Mouse (Mus musculus) stomach, embryonic 14.5 days (tissue): ENCODE data around the gene 4930512M02Rik. TPM values are rescaled to one million over a fixed set of nuclear protein-coding genes. Genes with fewer than 3 reads are reported as not detected.
"Not testable (repeated sequence)": the region's sequence is repeated elsewhere in the genome, so short reads cannot be mapped to it uniquely, and the experiment has no call there.

ENCODE experiments used
- ATAC-seq: fragments of 200-750 bp; cut with Nextera tagmentation; 2 replicates; pipeline ENCODE4 v1.8.0; 2017; ENCODE audit warnings: low read depth, moderate TSS enrichment; ENCODE audit not compliant: insufficient number of reproducible peaks, insufficient read depth, low FRiP score
- H3K27ac ChIP-seq: fragments of 300-500 bp; sonication (generic); 2 replicates; pipeline ENCODE4 v1.5.1; 2014; ENCODE audit warnings: mild to moderate bottlenecking, low read length, moderate library complexity, mixed read lengths
- H3K27me3 ChIP-seq: fragments of 300-500 bp; sonication (generic); 2 replicates; pipeline ENCODE4 v1.6.1; 2014; ENCODE audit warnings: low read length, control low read depth, mixed read lengths; ENCODE audit not compliant: control insufficient read depth, insufficient read depth
- H3K36me3 ChIP-seq: fragments of 300-500 bp; sonication (generic); 2 replicates; pipeline ENCODE4 v1.6.1; 2014; ENCODE audit warnings: mild to moderate bottlenecking, control low read depth, low read length, moderate library complexity, mixed read lengths; ENCODE audit not compliant: control insufficient read depth, insufficient read depth
- H3K4me1 ChIP-seq: fragments of 300-500 bp; sonication (generic); 2 replicates; pipeline ENCODE4 v1.6.1; 2014; ENCODE audit warnings: low read length, control low read depth, mixed read lengths; ENCODE audit not compliant: control insufficient read depth, insufficient read depth
- H3K4me2 ChIP-seq: fragments of 300-500 bp; sonication (generic); replicated peaks from 2 replicates; pipeline ENCODE4 v1.6.1; 2014; ENCODE audit warnings: low read depth, low read length, control low read depth
- H3K4me3 ChIP-seq: fragments of 300-500 bp; sonication (generic); 2 replicates; pipeline ENCODE4 v1.5.1; 2014; ENCODE audit warnings: low read depth, low read length, control low read depth
- H3K9ac ChIP-seq: fragments of 300-500 bp; sonication (generic); replicated peaks from 2 replicates; pipeline ENCODE4 v1.6.1; 2014; ENCODE audit warnings: low read depth, mild to moderate bottlenecking, control low read depth, low read length, moderate library complexity, mixed read lengths
- H3K9me3 ChIP-seq: fragments of 300-500 bp; sonication (generic); 2 replicates; pipeline ENCODE4 v1.6.1; 2016; ENCODE audit warnings: low read depth, low read length, control low read depth; ENCODE audit not compliant: control insufficient read depth
- WGBS: fragments of 180-500 bp; shearing (Covaris S2); extraction: QIAGEN DNeasy Blood & Tissue Kit; methylation state at CpG from one replicate; pipeline ENCODE4 v1.1.7; 2014; 5-methylcytosine and 5-hydroxymethylcytosine counted together
- polyA plus RNA-seq: library from polyadenylated mRNA; unstranded; fragments of >200 nt; fragmentation: Nextera tagmentation; extraction: Ambion mirVana; gene quantifications from 2 replicates; pipeline ENCODE4 v1.2.1, GENCODE M21; 2014

Gene 4930512M02Rik
- not detected in 2 replicates for polyA plus RNA-seq

DNA sequence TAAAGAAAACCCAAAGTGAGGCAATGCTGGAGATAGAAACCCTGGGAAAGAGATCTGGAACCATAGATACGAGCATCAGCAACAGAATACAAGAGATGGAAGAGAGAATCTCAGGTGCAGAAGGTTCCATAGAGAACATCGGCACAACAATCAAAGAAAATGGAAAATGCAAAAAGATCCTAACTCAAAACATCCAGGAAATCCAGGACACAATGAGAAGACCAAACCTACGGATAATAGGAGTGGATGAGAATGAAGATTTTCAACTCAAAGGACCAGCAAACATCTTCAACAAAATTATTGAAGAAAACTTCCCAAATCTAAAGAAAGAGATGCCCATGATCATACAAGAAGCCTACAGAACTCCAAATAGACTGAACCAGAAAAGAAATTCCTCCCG, at the start of gene 4930512M02Rik:
Gene 4930512M02Rik, minus strand, starts transcription at position 101 of the 400 bp plus-strand sequence.
- H3K27me3 ChIP-seq, H3K4me1 ChIP-seq, H3K9ac ChIP-seq, H3K4me3 ChIP-seq, H3K9me3 ChIP-seq, H3K27ac ChIP-seq, H3K4me2 ChIP-seq, ATAC-seq, H3K36me3 ChIP-seq: not testable (repeated sequence)
- 84% methylated on average over 1 of the region's 4 CpGs for whole genome bisulfite sequencing

DNA sequence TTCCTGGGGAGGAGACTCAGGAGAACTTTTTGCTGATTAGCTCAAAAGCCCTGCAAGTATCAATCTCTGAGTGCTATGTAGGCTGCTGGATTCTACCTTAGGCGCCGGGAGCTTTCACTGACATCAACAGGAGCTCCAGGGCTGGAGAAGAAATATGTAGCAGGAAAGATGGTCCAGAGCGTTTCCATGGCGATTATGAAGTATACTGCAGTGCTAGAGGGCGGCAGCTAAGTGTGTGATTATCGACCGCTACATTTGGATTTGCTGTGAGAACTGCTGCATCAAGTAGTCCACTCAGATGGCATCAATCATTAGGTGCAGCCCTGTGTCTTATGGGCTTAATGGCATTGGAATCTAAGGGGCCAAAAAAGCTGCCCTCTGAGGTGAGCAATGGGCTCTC, 49.5 kb upstream of the 4930512M02Rik start:
- no peaks in the 10 kb centered on the region for H3K9me3 ChIP-seq
- H3K4me1 ChIP-seq, result no peaks in the 10 kb centered on the region
- WGBS, result 68% methylated on average over 7 of the region's 7 CpGs
- H3K27ac ChIP-seq, result no peak overlapping the region
- H3K9ac ChIP-seq, result no peak overlapping the region
- no peaks in the 10 kb centered on the region for H3K27me3 ChIP-seq
- no peak overlapping the region for H3K4me2 ChIP-seq
- ATAC-seq, result no peak
- no peak overlapping the region for H3K4me3 ChIP-seq
- no peaks in the 10 kb centered on the region for H3K36me3 ChIP-seq

DNA sequence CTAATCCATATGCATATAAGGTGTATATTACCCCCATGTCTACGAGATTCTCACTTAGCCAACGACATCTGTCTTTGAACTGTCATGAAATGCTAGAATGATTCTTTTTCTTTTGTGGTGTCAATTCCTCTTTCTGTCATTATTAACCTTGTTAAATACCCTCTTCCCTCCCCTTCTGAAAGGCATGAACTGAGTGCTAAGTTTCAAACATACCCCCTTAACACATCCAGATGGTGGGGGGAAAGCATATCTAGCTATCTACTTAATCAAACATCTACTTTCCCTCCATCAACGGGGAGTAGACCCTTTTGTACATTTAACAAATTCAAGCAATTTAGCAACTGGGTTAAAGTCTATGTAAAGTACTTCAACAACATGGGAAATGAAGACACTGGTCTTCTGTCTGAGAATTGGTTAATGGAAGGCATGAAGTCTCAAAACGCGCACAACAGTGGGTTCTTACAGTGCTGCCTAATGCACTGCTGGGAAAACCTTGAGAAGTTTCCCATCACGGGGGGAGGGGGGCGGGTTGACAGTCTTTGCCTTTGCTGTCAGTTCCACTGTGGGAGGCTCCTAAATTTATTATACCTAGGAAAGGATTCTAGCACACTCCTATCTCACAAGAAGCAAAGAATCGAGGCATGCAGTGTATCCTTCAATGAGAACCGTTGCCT, 48.6 kb upstream of the 4930512M02Rik start:
- H3K9ac ChIP-seq, result no peak overlapping the region
- 76% methylated on average over 9 of the region's 9 CpGs for WGBS
- H3K4me1 ChIP-seq, result no peaks in the 10 kb centered on the region
- no peak overlapping the region for H3K27ac ChIP-seq
- H3K9me3 ChIP-seq, result no peaks in the 10 kb centered on the region
- H3K36me3 ChIP-seq, result no peaks in the 10 kb centered on the region
- ATAC-seq, result no peak
- no peaks in the 10 kb centered on the region for H3K27me3 ChIP-seq
- H3K4me3 ChIP-seq, result no peak overlapping the region
- no peak overlapping the region for H3K4me2 ChIP-seq

DNA sequence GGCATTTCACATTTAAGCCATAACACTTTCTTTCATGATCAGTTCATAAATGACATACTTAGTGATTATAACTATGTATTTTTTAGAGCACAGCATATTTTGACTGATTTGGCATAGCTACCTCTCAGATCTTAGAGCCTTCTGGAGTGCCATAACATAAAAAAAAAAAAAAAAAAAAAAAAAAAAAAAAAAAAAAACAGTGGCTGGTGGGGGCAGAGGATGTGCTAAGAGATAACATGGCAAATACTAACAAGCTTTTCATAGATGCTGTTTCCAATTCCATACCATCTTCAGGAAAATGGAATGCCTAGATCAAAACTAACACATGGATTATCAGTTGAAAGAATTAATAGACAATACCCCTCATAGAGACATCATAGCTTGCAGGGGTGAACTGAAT, 47.4 kb upstream of the 4930512M02Rik start:
- no peak overlapping the region for H3K4me2 ChIP-seq
- H3K27ac ChIP-seq, result no peak overlapping the region
- no peak overlapping the region for H3K9ac ChIP-seq
- H3K4me3 ChIP-seq, result no peak overlapping the region
- no peaks in the 10 kb centered on the region for H3K9me3 ChIP-seq
- no peaks in the 10 kb centered on the region for H3K36me3 ChIP-seq
- H3K27me3 ChIP-seq, result no peaks in the 10 kb centered on the region
- no peak for ATAC-seq
- H3K4me1 ChIP-seq, result no peaks in the 10 kb centered on the region

DNA sequence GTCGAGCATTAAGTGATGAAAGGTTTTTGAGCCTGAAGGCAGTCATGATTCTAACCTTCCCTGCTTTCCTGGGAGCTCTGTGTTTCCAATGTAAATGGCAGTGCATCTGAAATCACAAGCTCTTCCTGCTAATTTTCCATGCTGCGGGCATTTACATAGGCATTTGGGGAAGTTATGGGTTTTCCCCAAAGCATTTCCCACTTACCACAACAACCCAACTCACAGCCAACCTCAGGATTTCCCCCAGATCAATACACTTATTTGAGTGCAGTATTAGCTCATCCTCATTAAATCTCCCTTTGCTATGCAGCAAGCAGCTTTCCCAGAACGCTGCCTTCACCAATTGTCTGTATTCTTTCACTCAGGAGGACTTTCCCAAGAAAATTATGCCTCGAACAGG, 45.3 kb upstream of the 4930512M02Rik start:
- Histone ChIP-seq H3K27ac (no peak overlapping the region), H3K4me3 (no peak overlapping the region), H3K36me3 (no peaks in the 10 kb centered on the region), H3K4me1 (no peaks in the 10 kb centered on the region), H3K27me3 (no peaks in the 10 kb centered on the region), H3K4me2 (no peak overlapping the region), H3K9ac (no peak overlapping the region), H3K9me3 (no peaks in the 10 kb centered on the region)
- no peak for ATAC-seq
- WGBS, result 70% methylated on average over 4 of the region's 4 CpGs

DNA sequence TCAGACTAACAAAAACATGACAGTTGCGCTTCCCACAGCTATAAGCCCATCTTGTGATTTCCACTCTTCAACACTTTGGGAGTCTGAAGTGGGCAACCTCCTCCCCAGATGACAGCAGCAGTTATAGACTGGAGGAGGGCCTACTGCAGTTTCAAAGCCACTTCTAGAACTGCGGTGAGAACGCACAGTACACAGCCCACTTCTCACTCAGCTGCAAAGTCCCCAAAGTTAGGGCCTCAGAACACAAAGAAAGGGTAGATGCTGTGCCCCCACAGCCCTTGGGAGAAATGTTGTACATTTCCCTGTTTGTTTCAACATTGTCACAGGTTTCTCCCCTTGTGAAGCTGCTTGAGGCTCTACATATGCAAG, 40.3 kb upstream of the 4930512M02Rik start:
- Histone ChIP-seq H3K4me1 (no peaks in the 10 kb centered on the region), H3K36me3 (no peaks in the 10 kb centered on the region), H3K4me2 (no peak overlapping the region), H3K4me3 (no peak overlapping the region), H3K27ac (no peak overlapping the region), H3K9me3 (no peaks in the 10 kb centered on the region), H3K27me3 (no peaks in the 10 kb centered on the region), H3K9ac (no peak overlapping the region)
- ATAC-seq, result no peak
- 95% methylated on average over 3 of the region's 3 CpGs for WGBS

DNA sequence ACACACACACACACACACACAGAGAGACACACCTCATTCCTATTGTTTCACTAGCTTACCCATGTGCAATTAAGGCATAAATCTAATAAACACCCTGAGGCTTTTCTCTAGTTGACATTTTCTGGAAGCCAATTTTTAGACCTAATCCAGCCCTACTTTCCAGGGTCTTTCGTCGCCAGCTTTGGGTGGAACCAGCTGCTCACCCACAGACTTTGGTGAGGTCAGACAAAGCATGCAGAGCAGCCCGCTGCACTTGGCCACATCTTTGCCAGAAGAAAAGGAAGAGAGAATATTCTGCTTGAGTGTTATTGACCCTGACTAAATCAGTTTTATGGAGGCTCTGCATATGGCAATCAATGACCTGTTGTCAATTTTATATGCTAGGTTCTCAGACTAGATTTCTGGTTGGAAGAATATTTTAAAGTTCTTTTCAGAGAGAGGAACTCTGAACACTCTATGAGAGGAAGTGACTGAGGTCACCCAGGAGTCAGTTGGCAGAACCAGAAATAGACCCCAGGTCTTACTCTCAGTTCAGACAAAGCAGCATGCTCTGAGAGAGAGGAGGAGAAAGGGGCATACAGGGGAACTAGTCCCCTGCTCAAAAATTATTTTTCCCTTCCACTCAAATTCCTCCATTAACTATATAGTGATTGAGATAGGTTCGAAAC, 39.8 kb upstream of the 4930512M02Rik start:
- Histone ChIP-seq H3K27ac (no peak overlapping the region), H3K36me3 (no peaks in the 10 kb centered on the region), H3K4me3 (no peak overlapping the region), H3K9me3 (no peaks in the 10 kb centered on the region), H3K27me3 (no peaks in the 10 kb centered on the region), H3K9ac (no peak overlapping the region), H3K4me2 (no peak overlapping the region), H3K4me1 (no peaks in the 10 kb centered on the region)
- 82% methylated on average over 4 of the region's 4 CpGs for WGBS
- ATAC-seq, result no peak

DNA sequence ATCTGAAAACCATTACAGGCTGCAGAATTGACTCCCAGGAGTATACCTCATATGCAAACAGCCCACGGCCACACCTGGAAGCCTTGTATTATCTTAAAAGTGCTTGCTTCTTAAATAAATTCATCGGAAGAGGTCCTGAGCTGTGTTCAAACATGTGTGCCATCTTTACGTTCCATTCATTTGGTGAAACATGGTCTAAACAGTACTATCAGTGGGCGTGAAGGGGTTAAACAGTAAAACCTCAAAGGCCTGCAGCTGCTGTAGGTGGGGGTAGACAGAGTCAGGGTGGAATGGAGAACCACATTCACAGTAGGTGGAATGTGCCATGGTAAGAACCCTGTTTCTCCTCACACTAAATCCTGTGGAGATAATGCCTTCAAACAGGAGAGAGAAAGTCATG, 33.0 kb upstream of the 4930512M02Rik start:
- Histone ChIP-seq H3K4me3 (no peak overlapping the region), H3K9me3 (no peaks in the 10 kb centered on the region), H3K27me3 (no peaks in the 10 kb centered on the region), H3K4me2 (no peak overlapping the region), H3K36me3 (no peaks in the 10 kb centered on the region), H3K27ac (no peak overlapping the region), H3K4me1 (0 out of 2 replicates have a peak, but pooled peaks cover 4% of the 10 kb centered on the region), H3K9ac (no peak overlapping the region)
- WGBS, result 73% methylated on average over 4 of the region's 4 CpGs
- no peak for ATAC-seq

DNA sequence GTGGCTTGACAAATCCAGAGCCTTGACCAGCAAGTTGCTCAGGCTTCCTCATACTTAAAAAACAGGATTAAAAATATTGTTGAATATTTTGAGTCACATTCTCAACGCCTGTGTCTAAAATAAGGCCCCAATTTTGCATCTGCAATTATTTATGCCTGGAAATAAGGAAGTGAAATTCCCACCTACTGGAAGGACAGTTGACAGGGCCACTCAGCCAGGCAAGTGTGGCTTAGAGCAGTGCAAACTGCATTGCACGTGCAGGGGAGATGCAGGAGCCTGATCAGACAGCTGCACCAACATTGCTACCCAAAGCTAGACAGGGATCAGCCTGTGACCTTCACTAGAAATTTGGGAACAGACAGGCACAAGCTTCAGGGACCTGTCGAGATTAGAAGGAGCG, 31.2 kb upstream of the 4930512M02Rik start:
- 77% methylated on average over 4 of the region's 4 CpGs for WGBS
- no peak overlapping the region for H3K4me2 ChIP-seq
- H3K27ac ChIP-seq, result no peak overlapping the region
- H3K9ac ChIP-seq, result no peak overlapping the region
- H3K27me3 ChIP-seq, result no peaks in the 10 kb centered on the region
- H3K36me3 ChIP-seq, result no peaks in the 10 kb centered on the region
- 0 out of 2 replicates have a peak, but pooled peaks cover 4% of the 10 kb centered on the region for H3K4me1 ChIP-seq
- ATAC-seq, result no peak
- no peaks in the 10 kb centered on the region for H3K9me3 ChIP-seq
- H3K4me3 ChIP-seq, result no peak overlapping the region
